Mouse (Mus musculus): ENCODE data around the gene Gm17657.

Gm17657 gene

DNA sequence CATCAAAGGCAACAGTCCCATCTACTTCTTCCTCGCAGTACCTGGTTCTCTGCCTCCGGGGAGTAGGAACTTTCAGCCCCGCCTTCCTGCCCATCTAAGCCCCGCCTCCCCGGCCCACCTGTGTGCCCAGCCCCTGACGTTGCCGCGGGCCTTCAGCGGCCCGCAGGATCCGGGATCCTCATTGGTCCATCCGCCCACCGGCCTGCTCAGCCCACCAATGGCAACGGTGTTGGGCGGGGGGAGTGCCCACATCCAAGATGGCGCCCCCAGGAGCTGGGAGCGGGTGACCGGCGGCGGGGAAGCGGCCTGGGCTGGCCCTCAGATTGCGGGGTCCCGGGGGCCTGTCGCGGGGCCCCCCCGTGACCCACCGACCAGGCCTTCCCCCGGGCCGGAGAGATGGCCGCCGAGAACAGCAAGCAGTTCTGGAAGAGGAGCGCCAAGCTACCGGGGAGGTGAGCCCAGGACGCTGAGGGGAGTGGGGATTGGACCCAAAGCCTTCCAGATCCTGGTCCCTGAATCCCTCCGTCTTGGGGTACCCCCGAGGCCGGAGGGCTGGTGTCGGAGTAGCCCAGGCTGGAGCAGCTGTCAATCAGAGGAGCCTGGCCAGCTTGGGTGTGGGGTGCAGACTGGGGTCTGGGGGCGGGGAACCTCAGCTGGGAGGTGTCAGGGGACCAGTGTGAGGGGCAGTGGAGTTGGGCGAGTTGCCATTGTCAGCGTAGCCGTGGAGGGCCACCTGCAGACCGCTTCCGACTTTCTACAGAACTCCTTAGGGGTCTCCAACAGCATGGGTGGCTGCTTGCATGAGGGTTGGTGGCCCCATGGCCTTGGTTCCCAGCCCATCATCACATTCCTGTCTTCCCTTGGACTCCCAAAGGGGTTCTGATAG is at the start of gene Gm17657, which contains the start of gene Tbc1d22b:
TSS of gene Gm17657 (minus strand) at position 96 of the 886 bp plus-strand sequence.
TSS of gene Tbc1d22b (plus strand) at position 243 of the 886 bp plus-strand sequence.
- peak; percentile 96 for DNase-seq

DNA sequence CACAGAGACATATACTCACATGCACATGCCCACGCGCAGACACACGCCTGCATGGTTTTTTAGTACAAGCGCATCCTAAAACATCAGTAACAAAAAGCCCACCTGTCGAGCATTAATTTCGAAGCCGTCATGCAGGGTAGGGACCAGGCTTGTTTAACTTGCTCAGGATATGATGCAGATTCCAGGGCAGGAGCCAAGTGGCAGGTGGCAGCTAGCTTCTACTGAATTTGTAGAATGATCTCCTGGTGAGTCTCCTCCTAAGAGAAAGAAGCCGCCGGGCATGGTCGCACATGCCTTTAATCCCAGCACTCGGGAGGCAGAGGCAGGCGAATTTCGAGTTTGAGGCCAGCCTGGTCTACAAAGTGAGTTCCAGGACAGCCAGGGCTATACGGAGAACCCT is 49.6 kb upstream of the Gm17657 start:
- DNase-seq: no peak

DNA sequence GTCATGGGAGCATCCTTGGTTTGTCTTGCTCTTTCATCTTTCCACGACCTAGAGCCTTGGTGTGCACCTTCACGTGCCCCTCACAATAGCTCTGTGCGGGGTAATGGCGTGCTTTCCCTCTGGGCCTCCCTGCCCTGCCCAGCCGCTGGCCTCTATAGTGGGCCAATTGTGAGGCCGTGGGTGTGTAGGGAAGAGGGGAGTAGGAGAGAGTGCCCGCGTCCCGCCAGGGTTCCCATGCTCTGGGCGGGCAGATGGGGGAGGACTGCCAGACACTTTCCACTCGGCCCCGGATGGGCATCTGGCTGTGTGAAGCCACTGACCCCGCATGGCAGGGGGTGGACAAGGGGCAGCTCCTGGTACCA is 47.3 kb upstream of the Gm17657 start:
- no peak for DNase-seq

DNA sequence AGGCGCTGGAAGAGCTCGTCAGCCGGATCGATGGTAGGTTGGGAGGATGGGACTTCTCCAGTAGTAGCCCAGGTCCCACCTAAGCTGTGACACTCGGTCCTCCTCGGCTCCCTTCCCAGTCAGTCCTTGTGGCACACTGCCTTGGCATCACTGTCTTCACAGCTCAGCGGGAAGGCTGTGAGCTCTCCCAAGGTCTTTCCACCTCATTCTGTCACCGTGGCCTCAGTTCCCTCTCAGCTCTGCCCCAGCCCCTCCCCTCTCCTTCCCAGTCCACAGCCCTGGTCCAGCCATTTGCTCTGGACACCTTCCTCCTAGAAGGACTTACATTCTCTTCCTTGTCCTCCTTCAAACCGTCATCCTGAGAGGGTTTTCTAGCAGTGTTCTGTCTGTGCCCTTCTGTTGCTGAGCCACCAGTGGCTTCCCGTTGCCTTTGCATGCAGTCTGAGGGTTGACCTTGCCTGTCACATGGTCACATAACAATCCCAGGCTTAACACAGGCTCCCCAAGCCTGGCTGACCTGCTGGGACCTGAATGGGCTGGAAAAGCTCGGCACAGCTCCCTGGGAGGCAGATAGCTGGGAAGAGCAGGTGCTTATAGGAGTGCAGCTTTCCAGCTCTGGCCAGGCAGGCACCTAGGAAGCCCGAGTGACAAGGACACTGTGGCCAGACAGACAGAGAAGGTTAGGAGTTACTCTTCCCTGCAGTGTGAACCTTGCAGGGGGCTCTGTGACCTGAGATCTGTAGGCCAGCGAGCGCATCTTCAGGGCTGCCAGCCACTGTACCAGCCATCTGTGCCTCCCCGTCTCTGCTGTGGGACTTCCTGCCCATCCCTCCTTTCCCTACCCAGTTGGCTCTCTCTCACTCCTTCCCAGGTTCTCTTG is 46.7 kb upstream of the Gm17657 start:
- no peak for DNase-seq

DNA sequence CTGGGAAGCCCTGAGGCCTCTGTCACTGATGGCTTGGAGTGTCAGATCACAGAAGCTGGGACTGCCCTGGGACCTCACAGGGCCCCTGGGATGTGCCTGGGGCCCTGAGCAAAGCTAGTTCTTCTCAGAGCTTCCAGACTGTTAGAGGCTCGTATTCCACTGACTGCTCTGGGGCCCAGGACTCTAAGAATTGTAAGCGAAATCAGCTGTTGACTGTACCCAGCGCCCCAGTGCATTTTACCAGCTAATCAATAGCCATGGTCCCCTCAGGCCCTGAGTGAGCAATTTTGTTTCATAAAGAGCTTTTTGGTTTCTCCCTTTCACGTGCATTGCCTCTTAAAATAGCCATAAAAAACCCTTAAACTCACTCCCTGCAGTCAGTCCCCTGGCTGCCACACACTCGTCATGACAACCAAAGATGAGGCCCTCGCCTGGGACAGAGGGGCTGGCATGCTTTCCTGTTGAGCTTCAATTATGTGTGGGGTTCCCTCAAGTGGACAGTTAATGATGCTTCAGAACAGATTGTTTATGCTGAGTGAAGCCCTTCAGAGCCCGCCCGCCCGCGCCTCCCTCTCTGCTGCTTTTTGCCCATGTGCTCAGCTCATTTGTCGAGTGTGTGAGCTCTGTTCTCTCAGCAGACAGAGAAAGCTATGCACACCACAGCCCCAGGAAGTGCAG is 39.9 kb upstream of the Gm17657 start:
- no peak for DNase-seq

DNA sequence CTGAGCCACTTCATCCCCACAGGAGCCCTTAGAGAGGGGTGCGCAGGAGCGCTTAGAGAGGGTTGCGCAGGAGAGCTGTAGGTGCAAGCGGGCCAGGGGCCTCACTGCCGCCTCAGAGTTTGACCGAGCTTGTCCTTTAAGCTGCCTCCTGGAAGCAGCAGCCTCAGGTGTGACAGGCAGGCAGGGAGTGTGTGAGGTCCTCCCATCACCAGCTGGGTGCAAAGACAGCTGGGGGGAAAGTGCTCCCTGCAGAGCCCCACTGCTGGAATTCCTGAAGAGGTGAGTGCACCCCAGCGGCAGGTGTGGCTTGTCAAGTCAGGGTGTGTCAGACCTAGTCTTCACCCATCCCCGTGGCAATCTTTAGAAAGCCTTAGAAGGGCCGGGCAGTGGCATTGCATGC is 37.5 kb upstream of the Gm17657 start:
- DNase-seq: no peak

DNA sequence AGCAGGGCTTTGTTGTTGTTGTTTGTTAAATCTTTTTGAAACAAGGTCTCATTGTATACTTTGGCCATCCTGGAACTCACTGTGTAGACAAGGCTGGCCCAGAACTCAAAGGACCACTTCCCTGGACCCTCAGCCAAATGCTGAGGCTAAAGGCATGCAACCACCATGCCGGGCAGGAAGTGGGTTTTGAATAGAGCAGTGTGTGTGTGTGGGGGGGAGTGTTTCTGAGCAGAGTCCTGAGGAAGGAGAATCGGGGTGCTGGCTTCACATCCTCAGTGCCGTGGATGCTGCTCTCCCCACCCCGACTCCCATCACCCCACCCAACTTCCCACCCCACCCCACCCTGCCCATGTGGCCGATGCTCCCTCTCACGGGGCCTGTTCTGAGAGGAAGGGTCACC is 36.0 kb upstream of the Gm17657 start:
- no peak for DNase-seq

DNA sequence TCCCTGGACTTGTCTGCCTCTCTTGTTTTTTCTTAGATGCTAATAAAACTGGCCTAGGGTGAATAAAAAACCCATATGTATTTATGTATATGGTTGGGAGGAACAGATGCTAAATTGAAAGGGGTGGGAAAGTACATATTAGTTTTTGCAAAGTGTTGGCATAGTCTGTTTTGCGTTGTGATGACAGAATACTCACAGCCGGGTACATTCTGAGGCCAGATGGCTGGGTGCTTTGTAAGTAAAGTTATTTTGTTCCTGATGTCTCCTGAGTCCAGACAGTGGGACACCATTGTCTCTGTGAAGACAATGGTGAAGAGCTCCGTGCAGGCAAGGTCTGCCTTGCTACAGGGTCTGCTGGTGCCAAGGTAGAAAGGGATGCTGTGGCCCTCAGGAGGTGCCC is 35.3 kb upstream of the Gm17657 start:
- peak; percentile 54 for DNase-seq

DNA sequence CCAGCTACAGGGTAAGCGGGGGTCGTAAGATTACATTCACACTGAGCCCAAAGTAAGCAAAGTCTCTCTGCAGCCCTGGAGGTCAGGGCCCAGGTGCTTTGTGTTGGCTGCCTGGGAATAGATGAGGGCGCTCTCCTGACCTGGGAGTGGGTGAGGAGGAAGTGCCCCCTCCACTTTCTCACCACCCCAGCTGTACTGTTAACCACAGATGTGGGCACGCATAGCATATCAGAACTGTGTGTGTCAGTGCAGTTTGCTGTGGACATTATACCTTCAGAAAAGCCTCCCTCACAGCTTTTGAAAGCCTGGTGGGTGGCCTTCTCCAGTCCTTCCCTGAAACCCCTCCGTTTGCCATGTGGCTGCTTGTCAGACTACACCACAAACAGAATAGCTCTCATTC is 34.9 kb upstream of the Gm17657 start:
- no peak for DNase-seq

DNA sequence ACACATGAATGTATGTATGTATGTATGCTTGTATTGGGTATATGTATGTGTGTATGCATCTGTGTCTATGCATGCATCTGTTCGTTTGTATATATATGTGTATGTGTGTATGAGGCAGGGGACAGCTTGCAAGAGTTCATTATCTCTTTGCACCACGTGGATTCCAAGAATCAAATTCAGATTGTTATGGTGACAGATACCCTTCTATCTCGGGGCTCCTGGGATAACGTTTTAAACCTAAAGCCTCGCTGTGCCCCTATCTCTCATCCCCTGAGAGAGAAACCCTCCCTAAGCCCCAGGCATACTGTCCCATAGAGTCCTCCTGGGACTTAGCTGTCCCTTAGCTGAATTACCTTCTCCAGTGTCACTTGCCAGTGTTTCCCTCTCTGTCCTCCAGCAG is 34.1 kb upstream of the Gm17657 start:
- no peak for DNase-seq

DNA sequence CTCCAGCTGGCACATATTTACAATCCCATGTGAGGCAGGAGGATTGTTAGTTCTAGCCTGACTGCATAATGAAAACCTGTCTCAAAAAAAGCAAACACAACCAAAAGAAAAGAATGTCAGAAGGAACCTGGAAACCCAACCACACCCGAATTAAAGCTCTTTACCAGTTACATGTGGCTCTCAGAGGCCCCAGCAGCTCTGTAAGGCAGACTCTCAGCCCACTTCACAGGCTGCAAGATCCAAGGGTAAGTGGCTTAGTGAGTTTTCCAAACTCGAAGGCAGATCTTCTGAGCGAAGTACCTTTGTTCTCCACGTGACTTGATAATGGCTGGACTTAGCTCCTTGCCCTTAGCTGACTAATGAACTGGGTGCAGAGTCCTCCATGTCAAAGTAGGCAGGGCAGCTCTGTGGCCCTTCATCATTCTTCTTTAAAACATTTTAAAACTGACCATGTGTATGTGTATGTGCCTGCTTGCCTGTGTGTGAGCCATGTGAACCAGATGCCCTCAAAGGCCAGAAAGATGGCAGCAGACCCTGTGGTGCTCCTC is 30.2 kb upstream of the Gm17657 start:
- no peak for DNase-seq

DNA sequence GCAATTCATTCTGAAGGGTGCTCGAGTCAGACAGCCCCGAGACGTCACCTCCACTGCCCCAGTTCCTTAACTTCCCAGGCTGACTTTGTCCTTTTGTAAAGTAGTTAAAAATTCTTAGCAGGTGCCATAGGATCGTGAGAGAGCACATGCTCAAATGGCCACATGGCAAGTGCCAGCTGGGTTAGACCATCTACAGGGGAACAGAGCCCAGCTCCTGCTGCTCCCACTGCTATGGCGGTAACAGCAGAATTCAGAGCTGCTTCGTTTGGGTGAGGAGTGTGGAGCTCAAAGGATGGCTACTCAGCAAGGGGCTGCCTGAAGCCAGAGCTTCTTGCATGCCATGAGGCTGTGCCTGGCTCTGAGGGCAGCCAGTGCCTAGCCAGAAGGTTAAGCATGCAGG is 20.4 kb upstream of the Gm17657 start:
- no peak for DNase-seq

DNA sequence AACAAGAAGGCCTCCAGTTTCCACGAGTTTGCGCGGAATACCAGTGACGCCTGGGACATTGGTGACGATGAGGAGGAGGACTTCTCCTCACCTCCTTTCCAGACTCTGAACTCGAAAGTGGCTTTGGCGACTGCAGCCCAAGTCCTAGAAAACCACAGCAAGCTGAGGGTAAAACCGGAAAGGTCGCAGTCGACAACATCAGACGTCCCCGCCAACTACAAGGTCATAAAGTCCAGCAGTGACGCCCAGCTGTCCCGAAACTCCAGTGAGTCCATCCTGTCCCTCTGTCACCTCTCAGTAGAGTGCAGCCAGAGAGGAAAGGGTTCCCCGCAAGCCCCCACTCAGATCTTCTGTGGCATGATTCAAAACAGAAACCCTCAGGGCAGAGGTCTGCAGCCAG is 19.0 kb upstream of the Gm17657 start:
- DNase-seq: no peak

DNA sequence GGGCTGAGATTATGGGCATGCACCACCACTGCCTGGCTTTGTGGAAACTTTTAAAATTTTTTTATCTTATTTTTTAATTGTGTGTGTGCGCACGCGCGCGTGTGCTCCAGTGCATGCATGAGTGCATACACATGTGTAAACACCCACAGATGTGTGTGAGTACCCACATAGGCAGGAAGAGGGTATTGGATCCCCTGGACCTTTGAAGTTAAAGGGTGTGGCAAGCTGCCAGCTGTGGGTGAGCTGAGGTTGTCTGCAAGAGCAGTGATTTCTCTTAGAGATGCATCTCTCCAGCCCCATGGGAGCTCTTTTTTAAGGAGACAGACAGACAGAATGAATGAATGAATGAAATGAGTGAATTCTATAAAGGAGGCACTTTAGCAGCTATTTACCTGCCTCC is 16.1 kb upstream of the Gm17657 start:
- DNase-seq: no peak

DNA sequence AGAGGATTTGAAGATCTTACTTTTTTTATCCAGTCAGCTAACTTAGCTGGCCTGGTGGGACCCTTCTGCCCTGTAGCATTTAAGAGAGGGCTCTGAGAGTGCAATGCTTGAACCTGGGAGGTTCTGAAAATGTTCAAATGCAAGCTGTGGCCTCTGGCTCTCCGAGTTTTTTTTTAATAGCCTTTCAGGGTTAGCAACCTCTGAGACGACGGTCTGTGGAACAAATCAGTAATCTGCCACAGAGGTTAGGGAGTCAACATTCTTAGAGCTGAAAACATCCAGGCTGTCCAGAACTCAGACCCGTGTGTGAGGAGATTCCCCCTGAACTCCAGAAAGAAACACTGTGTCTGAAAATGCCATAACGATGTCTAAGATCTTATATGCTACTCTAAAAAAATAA is 9.0 kb upstream of the Gm17657 start:
- DNase-seq: no peak

DNA sequence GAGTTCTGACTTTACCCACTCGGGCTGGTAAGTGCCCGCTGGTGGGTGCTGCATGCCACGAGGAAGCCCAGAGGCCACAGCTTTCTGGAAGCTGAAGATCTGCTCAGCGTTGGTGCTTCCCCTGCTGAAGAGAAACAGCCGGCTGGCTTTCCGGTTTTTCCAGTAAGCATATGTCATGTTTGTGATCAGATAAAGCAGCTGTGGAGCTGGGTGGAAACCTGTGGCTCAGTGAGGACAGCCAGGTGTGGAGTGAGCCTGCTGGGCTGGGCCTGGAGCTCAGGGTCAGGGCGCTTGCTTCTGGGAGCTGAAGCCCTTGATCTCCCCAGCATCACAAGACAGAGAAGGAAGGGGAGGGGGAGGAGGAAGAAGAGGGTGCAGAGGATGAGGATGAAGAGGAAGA is 7.5 kb upstream of the Gm17657 start:
- no peak for DNase-seq

DNA sequence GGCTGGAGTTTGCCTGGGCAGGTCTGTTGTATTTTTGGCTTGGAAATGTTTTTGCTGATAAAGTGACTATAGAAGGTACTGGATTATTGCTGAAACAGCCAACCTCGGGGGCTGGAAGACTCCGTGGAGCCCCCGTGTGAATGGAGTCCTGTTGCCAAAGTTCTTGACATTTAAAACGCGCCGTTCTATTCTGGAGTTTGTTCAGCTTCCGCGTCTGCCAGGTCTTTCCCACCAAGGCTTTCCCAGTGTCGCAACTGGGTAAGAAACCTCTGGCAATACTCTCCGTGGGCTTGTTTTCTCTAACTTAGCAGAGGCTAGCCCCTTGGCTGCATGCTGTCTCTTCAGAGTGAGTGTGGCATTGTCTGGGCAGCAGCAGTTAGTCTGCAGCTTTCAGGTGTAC is 7.0 kb upstream of the Gm17657 start:
- no peak for DNase-seq

DNA sequence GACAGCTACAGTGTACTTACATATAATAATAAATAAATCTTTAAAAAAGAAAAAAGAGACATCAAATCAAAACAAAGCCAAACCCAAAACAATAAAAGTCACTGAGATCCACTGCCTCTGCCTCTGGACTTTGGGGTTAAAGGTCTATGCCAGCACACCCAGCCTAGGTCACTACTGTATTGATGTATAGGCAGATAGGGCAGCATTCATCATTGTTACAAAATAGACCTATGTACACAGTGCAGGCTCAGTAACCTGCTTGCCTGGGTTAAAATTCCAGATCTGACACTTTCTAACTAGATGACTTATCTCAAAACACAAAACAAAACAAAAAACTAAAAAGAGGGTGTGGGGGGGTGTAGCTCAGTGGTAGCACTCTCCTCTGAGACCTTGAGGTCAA is 4.7 kb upstream of the Gm17657 start:
- no peak for DNase-seq

DNA sequence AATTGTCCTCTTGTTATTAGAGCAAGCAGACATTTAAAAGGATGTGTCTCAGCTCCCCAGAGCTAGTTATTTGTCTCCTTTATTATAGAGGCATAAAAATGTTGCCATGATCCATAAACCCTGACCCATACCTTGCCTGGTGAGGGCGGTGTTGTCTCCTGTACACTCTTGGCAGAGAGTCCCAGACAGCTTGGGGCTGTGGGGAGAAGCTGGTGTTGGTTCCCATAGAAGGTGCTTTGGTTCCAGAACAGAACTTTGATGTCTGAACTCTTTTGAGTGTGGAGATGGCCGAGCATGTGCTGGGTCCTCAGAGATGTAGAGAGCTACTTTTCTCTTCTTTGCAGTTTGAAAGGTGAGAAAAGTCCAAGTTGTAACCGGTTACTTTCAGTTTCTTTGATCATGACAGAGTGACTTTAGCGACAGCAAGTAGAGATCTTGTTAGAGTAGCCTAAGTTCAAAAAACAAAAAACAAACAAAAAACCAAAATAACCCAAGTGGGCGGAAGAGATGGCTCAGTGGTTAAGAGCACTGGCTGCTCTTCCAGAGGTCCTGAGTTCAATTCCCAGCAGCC is 2.8 kb upstream of the Gm17657 start, which contains the start of gene Tmem217:
TSS of gene Tmem217 (minus strand) at position 224 of the 571 bp plus-strand sequence.
- no peak for DNase-seq

DNA sequence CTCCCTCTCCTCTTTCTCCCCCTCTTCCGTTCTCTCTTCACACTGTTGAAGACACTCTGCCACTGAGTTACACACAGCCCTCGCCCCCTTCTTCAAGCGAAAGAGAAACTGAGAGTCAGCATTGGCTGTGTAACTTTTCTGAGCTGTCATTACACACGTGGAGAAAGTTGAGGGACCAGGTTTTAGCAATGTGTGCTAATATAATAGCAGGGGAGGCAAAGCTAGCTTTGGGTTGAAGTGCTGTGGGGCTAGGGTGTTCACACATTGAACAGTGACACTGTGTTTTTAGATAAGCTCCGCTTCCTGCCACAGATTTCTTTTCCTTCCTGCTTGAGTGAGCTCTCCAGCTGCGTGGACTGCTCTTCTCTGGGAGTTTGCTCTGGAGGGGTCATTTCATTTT is 1.6 kb upstream of the Gm17657 start:
- DNase-seq: no peak

DNA sequence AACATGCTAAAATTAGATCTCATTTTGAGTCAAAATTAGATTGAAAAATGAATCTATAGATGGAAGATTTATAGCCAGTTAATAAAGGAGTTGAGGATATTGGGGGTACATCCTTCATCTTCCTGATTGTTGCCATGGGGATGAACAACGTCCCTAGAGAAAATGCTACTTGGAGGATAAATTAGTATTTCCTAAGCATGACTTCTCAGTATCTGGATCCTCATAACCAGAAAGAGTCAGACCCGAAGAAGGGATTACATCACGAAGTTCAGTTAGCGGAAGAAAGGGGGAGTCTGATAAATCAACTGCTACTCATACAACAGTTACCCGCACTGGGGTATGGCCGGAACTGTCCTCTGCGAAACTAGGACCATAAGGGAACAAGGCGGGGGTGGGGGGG is 444 bp downstream of the Gm17657 start:
- no peak for DNase-seq

DNA sequence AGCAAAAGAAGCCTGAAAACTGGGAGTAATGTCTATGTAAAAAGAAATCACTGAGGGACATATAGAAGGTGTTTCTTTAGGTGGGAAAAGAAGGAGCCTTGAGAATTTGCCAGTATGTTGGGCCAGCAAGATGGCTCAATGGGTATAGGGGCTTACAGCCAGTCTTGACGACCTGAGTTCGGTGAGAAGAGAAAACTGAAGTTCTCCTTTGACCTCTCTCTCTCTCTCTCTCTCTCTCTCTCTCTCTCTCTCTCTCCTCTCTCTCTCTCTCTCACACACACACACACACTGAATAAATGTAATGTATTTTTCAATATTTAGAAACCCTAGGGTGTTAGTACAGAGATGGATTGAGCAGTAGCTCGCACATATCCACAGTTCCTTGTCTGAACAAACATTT is 944 bp downstream of the Gm17657 start:
- DNase-seq: no peak

DNA sequence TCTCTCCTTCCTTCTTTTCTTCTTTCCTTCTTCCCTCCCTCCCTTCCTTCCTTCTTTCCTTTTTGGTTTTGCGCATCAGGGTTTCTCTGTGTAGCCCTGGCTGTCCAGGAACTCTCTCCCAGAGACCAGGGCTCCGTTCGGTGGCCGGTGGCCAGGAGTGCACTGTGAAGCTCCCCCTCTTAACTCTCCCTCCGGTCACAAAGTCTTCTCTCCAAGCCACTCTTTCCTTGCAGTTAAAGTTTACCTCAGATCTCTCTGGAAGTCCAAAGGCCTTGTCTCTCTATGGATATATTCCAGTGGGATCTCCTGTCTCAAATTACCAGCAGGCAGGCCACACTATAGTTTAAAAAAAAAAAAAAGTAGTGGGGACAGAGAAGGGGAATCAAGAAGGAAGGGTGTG is 4.2 kb downstream of the Gm17657 start:
- DNase-seq: no peak

All from layer of hippocampus, adult 9-11 months (tissue).